ENCODE assay signal across 24 mouse cellular contexts in genomic region chr15:59168660-59169170, GRCm38 (mm10).
DNase-seq lines count a peak whose midpoint lies in the region; ATAC-seq and TF ChIP-seq lines count a peak whose summit lies in the region.
"Had no signal": no experiment of that assay in that cellular context is flagged by ENCODE, and none has a peak within 500 bp of the region (broad histone marks: within the 10 kb centered on the region; RNA-seq: fewer than 3 reads in every experiment).

No protein-coding gene starts in this region.

- H3K36me3 ChIP-seq in kidney, embryonic 16.5 days (ENCODE audit: insufficient read depth, low read length), result no peaks in the 10 kb centered on the region
- H3K36me3 ChIP-seq in myocyte (ENCODE audit: control insufficient read depth, insufficient read depth), result no peaks in the 10 kb centered on the region
- H3K36me3 ChIP-seq in forebrain, embryonic 11.5 days (ENCODE audit: control insufficient read depth, insufficient read depth, low read length), result no peaks in the 10 kb centered on the region
- H3K36me3 ChIP-seq: embryonic facial prominence, embryonic 15.5 days; G1E; heart, embryonic 15.5 days; hindbrain, embryonic 10.5 days had no signal

- H3K79me2 ChIP-seq in myocyte (ENCODE audit: control insufficient read depth, insufficient read depth), result no peaks in the 10 kb centered on the region

- 66% methylated on average over 4 of the region's 4 CpGs for WGBS in kidney, embryonic 16.5 days
- WGBS in forebrain, embryonic 11.5 days, result 75% methylated on average over 4 of the region's 4 CpGs

- H3K4me3 ChIP-seq in kidney, embryonic 16.5 days (ENCODE audit: low read length), result no peak overlapping the region
- no peak overlapping the region for H3K4me3 ChIP-seq in myocyte
- no peak overlapping the region for H3K4me3 ChIP-seq in forebrain, embryonic 11.5 days (ENCODE audit: low read depth, low read length)
- H3K4me3 ChIP-seq: embryonic facial prominence, embryonic 15.5 days; forebrain, embryonic 13.5 days; gastrocnemius, adult 2 months; heart, embryonic 15.5 days; hindbrain, embryonic 10.5 days had no signal

- H3K9ac ChIP-seq in kidney, embryonic 16.5 days (replicated peaks; ENCODE audit: low read length), result no peak overlapping the region
- H3K9ac ChIP-seq in forebrain, embryonic 11.5 days (ENCODE audit: low read length), result no peak overlapping the region
- H3K9ac ChIP-seq: embryonic facial prominence, embryonic 15.5 days; forebrain, embryonic 13.5 days; forebrain, postnatal 0 days; heart, embryonic 15.5 days; hindbrain, embryonic 14.5 days had no signal

- intact Hi-C loops in heart, postnatal 14 days (cut with DNase I), result no loop called here

- no peak overlapping the region for H3K4me2 ChIP-seq in kidney, embryonic 16.5 days (replicated peaks; ENCODE audit: low read depth, low read length)
- H3K4me2 ChIP-seq in myocyte (ENCODE audit: low read depth), result peak overlapping the region; percentile 56
- no peak overlapping the region for H3K4me2 ChIP-seq in forebrain, embryonic 11.5 days (ENCODE audit: low read depth, low read length, severe bottlenecking)
- H3K4me2 ChIP-seq: embryonic facial prominence, embryonic 15.5 days; forebrain, embryonic 13.5 days; heart, embryonic 11.5 days; heart, embryonic 15.5 days; hindbrain, embryonic 14.5 days had no signal

- H3K4me1 ChIP-seq in kidney, embryonic 16.5 days (ENCODE audit: insufficient read depth, low read length), result peaks cover 10% of the 10 kb centered on the region; the same call in 1 of the 2 replicates
- H3K4me1 ChIP-seq in forebrain, embryonic 11.5 days (replicated peaks; ENCODE audit: control insufficient read depth, insufficient read depth, low read length), result no peaks in the 10 kb centered on the region
- H3K4me1 ChIP-seq: embryonic facial prominence, embryonic 15.5 days had no signal

- H3K9me3 ChIP-seq in kidney, embryonic 16.5 days (ENCODE audit: low read length), result peaks cover 5% of the 10 kb centered on the region; the same call in 1 of the 2 replicates
- no peaks in the 10 kb centered on the region for H3K9me3 ChIP-seq in forebrain, embryonic 11.5 days (ENCODE audit: control insufficient read depth, low read length)
- H3K9me3 ChIP-seq: embryonic facial prominence, embryonic 15.5 days; G1E; heart, embryonic 15.5 days had no signal

- DNase-seq in heart, adult 11 months, result peak; percentile 78
- no peak for DNase-seq in heart, postnatal 14 days
- DNase-seq in kidney, adult 11 months, result no peak
- peak; percentile 27 to 45 for DNase-seq in urinary bladder, adult 18-20 months (ENCODE audit: low spot score in 2 of 2)
- no peak for DNase-seq in urinary bladder, postnatal 10 days (ENCODE audit: low spot score)
- no peak for DNase-seq in forebrain, embryonic 11.5 days (ENCODE audit: low spot score)
- DNase-seq: adrenal gland, postnatal 10 days; cerebellum, adult 11 months; cerebellum, adult 8-10 months; cerebellum, postnatal 14 days; embryo, embryonic 11 days; forebrain, postnatal 0 days; gastrocnemius, adult 2 months; gastrocnemius, postnatal 25 days had no signal

- ATAC-seq in kidney, embryonic 16.5 days (ENCODE audit: low FRiP score, low TSS enrichment), result peak; percentile 71; the same call in 1 of the 2 replicates
- ATAC-seq in forebrain, embryonic 11.5 days (replicated peaks; ENCODE audit: low FRiP score), result no peak
- ATAC-seq: CD4-positive, CD25-positive, alpha-beta regulatory T cell, adult 4 months; forebrain, embryonic 13.5 days; forebrain, postnatal 0 days had no signal

- TF ChIP-seq POLR2A in myocyte (IDR thresholded peaks at IDR 0.05; ENCODE audit: insufficient read length, low read depth), result no peak

- no peaks in the 10 kb centered on the region for H3K27me3 ChIP-seq in kidney, embryonic 16.5 days (ENCODE audit: insufficient read depth, low read length)
- no peaks in the 10 kb centered on the region for H3K27me3 ChIP-seq in myocyte (ENCODE audit: control insufficient read depth, insufficient read depth, insufficient read length)
- no peaks in the 10 kb centered on the region for H3K27me3 ChIP-seq in forebrain, embryonic 11.5 days (ENCODE audit: control insufficient read depth, insufficient read depth, low read length)
- H3K27me3 ChIP-seq: embryonic facial prominence, embryonic 15.5 days; forebrain, embryonic 13.5 days; heart, embryonic 15.5 days had no signal

- no peak overlapping the region for H3K27ac ChIP-seq in kidney, embryonic 16.5 days (ENCODE audit: low read length)
- H3K27ac ChIP-seq in forebrain, embryonic 11.5 days (ENCODE audit: low read depth, low read length), result no peak overlapping the region
- H3K27ac ChIP-seq: embryonic facial prominence, embryonic 15.5 days; forebrain, embryonic 13.5 days; gastrocnemius, adult 2 months; heart, embryonic 15.5 days; hindbrain, embryonic 14.5 days had no signal

- no peak overlapping the region for H3ac ChIP-seq in myocyte (ENCODE audit: control insufficient read depth, insufficient read length)

TF ChIP-seq in myocyte, 11 proteins besides CTCF, POLR2A, EP300 and RAD21:
- no peak for TF ChIP-seq POLR2AphosphoS2 (IDR thresholded peaks at IDR 0.05; ENCODE audit: insufficient read length, low read depth)
- no peak for TF ChIP-seq SRF (IDR thresholded peaks at IDR 0.05; ENCODE audit: control insufficient read depth, insufficient read length, low read depth)
TF ChIP-seq in myocyte: peak in this region for 0.

Comparison
In these comparisons a context has a peak if more than half of its experiments do, and no peak if none do; other contexts are left out.
1. DNase-seq: peak in heart, adult 11 months (single experiment) and urinary bladder, adult 18-20 months (2 of 2); none in heart, postnatal 14 days (0 of 2), kidney, adult 11 months (single experiment), urinary bladder, postnatal 10 days (single experiment) and forebrain, embryonic 11.5 days (single experiment).